Mouse (Mus musculus) forebrain, embryonic 12.5 days (tissue): ENCODE measurements at regions not wholly inside any gene's neighbourhood (a gene's known extent, or its start where the extent isn't known, plus 50 kb on each side); places are given as distances from the start of the nearest gene placed in this dataset.

Experiments used
- ATAC-seq: fragments of 200-750 bp; cut with Nextera tagmentation; 2 replicates; pipeline ENCODE4 v1.8.0; 2017; ENCODE audit warnings: moderate TSS enrichment; ENCODE audit not compliant: low FRiP score
- H3K27ac ChIP-seq: fragments of 300-500 bp; sonication (generic); 2 replicates; pipeline ENCODE4 v1.5.1; 2016; ENCODE audit warnings: mild to moderate bottlenecking
- H3K27me3 ChIP-seq: fragments of 300-500 bp; sonication (generic); 2 replicates; pipeline ENCODE4 v1.6.1; 2016; ENCODE audit warnings: mild to moderate bottlenecking
- H3K36me3 ChIP-seq: fragments of 300-500 bp; sonication (generic); replicated peaks from 2 replicates; pipeline ENCODE4 v1.6.1; 2016; ENCODE audit warnings: mild to moderate bottlenecking
- H3K4me1 ChIP-seq: fragments of 300-500 bp; sonication (generic); 2 replicates; pipeline ENCODE4 v1.6.1; 2016
- H3K4me2 ChIP-seq: fragments of 300-500 bp; sonication (generic); 2 replicates; pipeline ENCODE4 v1.6.1; 2016; ENCODE audit warnings: mild to moderate bottlenecking, moderate library complexity
- H3K4me3 ChIP-seq: fragments of 300-500 bp; sonication (generic); replicated peaks from 2 replicates; pipeline ENCODE4 v1.5.1; 2016; ENCODE audit warnings: mild to moderate bottlenecking
- H3K9ac ChIP-seq: fragments of 300-500 bp; sonication (generic); 2 replicates; pipeline ENCODE4 v1.6.1; 2016; ENCODE audit warnings: mild to moderate bottlenecking
- H3K9me3 ChIP-seq: fragments of 300-500 bp; sonication (generic); 2 replicates; pipeline ENCODE4 v1.6.1; 2016
- WGBS: fragments of 180-500 bp; shearing (Covaris S2); methylation state at CpG from one replicate; pipeline ENCODE4 v1.1.7; 2016; 5-methylcytosine and 5-hydroxymethylcytosine counted together

DNA sequence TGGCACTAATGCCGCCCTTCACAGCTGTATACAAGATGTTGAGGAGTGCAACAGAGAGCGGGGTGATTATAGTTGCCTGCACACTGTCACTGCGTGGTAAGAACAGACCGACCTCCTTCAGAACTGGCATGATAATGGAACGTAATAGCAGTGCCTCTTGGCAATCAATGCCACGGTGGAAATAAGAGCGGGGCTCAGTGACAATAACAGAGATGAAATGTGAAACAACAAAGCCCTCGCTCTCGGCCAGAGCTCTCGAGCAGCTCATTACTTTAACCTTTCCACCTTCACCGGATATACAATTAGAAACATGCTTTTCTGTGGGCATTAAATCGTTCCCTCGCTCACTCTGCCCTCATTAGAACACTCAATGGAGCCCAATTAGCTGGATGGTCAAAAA is 277.7 kb upstream of the Nt5e start:
- Histone ChIP-seq H3K4me3 (no peak overlapping the region), H3K9ac (no peak overlapping the region), H3K27ac (0 out of 2 replicates have a peak overlapping the region, but pooled peaks have one; percentile 9), H3K36me3 (no peaks in the 10 kb centered on the region), H3K27me3 (peaks cover 20% of the 10 kb centered on the region), H3K9me3 (no peaks in the 10 kb centered on the region), H3K4me2 (peak overlapping the region; percentile 32), H3K4me1 (peaks cover 4% of the 10 kb centered on the region; the same call in 1 of the 2 replicates)
- ATAC-seq = peak; percentile 92
- WGBS = 11% methylated on average over 13 of the region's 13 CpGs

DNA sequence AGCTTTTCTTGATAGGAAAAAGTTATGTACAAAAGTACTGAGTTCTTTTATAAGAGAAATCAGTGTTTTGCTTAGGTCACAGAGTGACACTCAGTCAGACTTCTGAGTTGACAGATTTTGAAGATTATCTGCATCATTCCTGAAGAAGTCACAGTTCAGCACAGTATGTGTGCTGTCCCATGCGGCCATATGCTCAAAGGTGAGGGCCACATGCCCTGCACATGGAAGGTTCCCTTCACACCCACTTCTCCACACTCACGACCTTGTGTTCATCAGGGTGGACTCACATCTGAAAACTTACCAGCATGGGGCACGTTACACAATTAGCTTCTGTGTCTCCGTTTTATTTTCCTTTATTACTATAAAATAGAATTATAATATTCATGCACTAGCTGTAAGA is 277.2 kb upstream of the Nt5e start:
- H3K36me3 ChIP-seq = no peaks in the 10 kb centered on the region
- ATAC-seq = peak; percentile 41; the same call in 1 of the 2 replicates
- 73% methylated on average over 4 of the region's 4 CpGs for WGBS
- no peak overlapping the region for H3K4me2 ChIP-seq
- peaks cover 4% of the 10 kb centered on the region; the same call in 1 of the 2 replicates for H3K4me1 ChIP-seq
- no peak overlapping the region for H3K9ac ChIP-seq
- H3K27me3 ChIP-seq = peaks cover 20% of the 10 kb centered on the region
- H3K9me3 ChIP-seq = no peaks in the 10 kb centered on the region
- no peak overlapping the region for H3K27ac ChIP-seq
- no peak overlapping the region for H3K4me3 ChIP-seq

DNA sequence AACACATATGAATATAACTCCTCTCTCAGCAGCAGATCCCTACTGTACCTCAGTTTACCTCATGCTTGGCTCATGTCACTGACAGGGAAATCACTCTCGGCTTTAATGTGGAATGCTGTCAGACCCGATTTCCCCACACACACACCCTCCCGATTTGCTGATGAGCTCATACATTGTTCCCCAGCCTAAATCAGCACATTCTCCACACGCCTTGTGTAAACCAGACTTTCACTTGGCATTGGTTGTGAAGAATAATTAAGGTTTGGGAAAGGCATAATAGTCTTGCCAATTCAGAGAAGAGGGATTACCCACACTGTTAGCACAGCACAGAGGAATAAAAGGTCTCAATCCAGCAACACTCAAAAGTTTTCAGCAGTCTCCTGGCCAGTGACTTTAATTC is 268.4 kb upstream of the Nt5e start:
- WGBS = 32% methylated on average over 4 of the region's 4 CpGs
- H3K4me2 ChIP-seq = no peak overlapping the region
- H3K4me1 ChIP-seq = peaks cover 5% of the 10 kb centered on the region; the same call in 1 of the 2 replicates
- H3K9ac ChIP-seq = no peak overlapping the region
- 0 out of 2 replicates have a peak, but pooled peaks cover 3% of the 10 kb centered on the region for H3K27me3 ChIP-seq
- no peak overlapping the region for H3K4me3 ChIP-seq
- no peaks in the 10 kb centered on the region for H3K36me3 ChIP-seq
- H3K27ac ChIP-seq = no peak overlapping the region
- ATAC-seq = peak; percentile 68; the same call in 1 of the 2 replicates
- no peaks in the 10 kb centered on the region for H3K9me3 ChIP-seq

DNA sequence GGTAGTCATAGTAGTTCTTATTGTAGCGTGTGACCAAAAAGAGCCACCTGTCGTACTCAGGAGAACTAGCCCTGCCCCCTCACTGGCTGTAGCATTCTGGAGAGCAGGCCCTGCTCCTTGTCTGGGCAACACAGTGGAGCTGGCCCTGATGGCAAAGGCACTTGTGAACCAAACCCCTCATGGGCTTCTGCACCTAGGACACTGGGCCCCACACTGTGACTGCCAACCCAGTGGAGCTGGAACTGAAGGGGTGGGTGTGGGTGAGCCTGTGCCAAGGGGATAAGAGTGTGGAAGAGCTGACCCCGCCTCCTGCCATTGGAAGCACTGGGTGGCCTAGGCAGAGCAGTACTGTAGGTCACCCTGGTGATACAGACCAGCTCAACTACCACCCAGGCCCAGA is 268.0 kb upstream of the Nt5e start:
- H3K4me3 ChIP-seq = no peak overlapping the region
- no peak overlapping the region for H3K9ac ChIP-seq
- H3K4me1 ChIP-seq = peaks cover 8% of the 10 kb centered on the region
- no peaks in the 10 kb centered on the region for H3K27me3 ChIP-seq
- no peaks in the 10 kb centered on the region for H3K36me3 ChIP-seq
- peak; percentile 63 for ATAC-seq
- H3K9me3 ChIP-seq = no peaks in the 10 kb centered on the region
- 59% methylated on average over 3 of the region's 3 CpGs for WGBS
- H3K4me2 ChIP-seq = no peak overlapping the region
- H3K27ac ChIP-seq = no peak overlapping the region

DNA sequence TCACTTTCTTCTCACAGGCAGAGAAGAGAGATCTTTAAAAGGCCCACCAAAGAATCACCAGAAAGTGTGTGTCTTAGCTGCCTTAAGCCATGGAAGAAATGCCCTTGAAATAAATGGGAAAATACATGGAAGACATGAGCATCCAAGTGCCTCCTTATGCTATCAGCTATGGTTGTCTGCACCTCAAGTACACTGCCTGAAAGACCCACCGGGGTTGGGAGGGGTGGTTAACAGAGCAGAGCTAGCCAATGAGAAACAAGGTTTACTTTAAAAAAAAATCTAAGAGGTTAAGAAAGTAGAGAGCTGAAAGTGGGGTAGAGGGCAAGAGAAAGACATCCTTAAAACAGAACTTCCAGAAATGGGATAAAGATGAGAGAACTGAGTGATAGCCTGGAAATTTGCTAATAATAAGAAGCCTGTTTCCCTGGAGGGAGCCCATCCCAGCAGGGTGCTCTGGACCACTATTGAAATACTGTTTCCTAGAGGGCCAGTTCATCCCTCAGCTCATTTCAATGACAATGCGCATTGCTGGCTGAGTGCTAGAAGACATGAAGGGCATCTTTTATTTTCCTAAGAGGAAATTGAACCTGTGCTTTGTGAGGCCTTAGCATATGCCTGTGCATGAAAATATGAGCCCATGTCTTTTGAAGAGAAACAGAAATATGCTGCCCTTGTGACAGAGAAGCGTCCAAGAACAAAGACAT is 262.9 kb upstream of the Nt5e start:
- Histone ChIP-seq H3K4me3 (no peak overlapping the region), H3K9me3 (no peaks in the 10 kb centered on the region), H3K4me2 (no peak overlapping the region), H3K36me3 (no peaks in the 10 kb centered on the region), H3K27me3 (no peaks in the 10 kb centered on the region), H3K27ac (no peak overlapping the region), H3K4me1 (peaks cover 20% of the 10 kb centered on the region), H3K9ac (no peak overlapping the region)
- ATAC-seq = peak; percentile 66; the same call in 1 of the 2 replicates
- 13% methylated on average over 3 of the region's 3 CpGs for WGBS

DNA sequence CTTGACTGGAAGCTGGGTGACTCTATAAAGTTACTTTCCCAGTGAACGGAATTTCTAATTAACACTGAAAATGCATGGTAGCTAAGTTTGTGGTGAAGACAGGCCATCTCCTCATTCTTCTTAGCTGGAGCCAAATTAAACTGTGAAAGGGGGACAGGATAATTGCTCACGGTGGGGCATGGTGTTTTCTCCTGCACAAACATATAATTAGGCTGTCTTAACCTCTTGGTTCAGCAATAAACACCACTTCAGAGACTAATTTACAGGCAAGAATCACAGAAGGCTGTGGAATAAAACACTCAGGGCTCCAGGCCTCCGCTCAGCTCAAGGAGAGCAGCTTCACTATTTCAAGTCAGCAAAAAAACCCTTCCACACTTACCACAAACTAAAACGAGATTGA is 261.9 kb upstream of the Nt5e start:
- WGBS = 22% methylated on average over 4 of the region's 4 CpGs
- ATAC-seq = peak; percentile 64; the same call in 1 of the 2 replicates

DNA sequence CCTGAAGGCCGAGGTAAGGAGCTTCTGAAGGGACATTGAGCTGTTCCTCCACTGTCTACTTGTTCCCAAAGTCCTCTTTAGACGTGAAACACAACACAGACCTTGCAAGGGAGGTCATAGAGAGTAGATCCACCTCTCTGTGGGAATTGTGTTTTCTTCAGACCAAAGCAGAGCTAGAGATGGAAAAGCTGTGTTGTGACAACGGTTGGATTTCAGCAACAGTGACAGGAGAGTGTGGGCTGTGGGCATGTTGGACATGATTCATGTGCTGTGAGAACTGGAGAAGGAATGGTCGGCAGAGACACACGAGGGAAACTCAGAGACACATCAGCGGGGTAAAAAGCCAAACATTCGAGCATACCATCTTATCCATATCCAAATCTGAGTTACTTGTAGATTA is 261.2 kb upstream of the Nt5e start:
- ATAC-seq = no peak
- no peak overlapping the region for H3K4me2 ChIP-seq
- 81% methylated on average over 7 of the region's 7 CpGs for WGBS

More for the DNA sequence above, 261.9 kb upstream of the Nt5e start:
- no peak overlapping the region for H3K4me3 ChIP-seq
- 0 out of 2 replicates have a peak overlapping the region, but pooled peaks have one; percentile 0 for H3K27ac ChIP-seq
- H3K9ac ChIP-seq = no peak overlapping the region
- no peak overlapping the region for H3K4me2 ChIP-seq
- no peaks in the 10 kb centered on the region for H3K27me3 ChIP-seq
- H3K4me1 ChIP-seq = peaks cover 18% of the 10 kb centered on the region
- no peaks in the 10 kb centered on the region for H3K9me3 ChIP-seq
- no peaks in the 10 kb centered on the region for H3K36me3 ChIP-seq

DNA sequence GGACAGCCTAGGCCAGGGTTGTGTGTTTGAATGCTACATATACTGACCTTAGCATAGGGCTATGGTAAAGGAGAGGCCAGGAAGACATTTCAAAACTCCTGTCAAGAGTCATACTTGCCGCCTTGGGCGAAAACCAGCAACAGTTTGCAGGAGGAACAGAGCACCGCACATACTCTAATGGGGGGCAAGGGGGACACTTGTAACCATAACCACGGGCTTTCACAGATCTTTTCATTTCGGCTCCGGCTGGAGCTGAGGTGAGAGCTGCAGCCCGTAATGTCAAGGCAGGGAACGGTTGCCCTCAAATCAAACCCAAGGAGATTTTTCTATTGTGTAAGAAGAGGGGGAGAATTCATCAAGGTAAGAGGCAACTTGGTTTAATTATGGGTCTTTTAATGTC is 258.7 kb upstream of the Nt5e start:
- H3K36me3 ChIP-seq = no peaks in the 10 kb centered on the region
- H3K27me3 ChIP-seq = no peaks in the 10 kb centered on the region
- no peaks in the 10 kb centered on the region for H3K9me3 ChIP-seq
- no peak overlapping the region for H3K4me3 ChIP-seq
- H3K9ac ChIP-seq = no peak overlapping the region
- ATAC-seq = no peak
- H3K4me2 ChIP-seq = no peak overlapping the region
- 94% methylated on average over 8 of the region's 8 CpGs for WGBS
- peaks cover 18% of the 10 kb centered on the region for H3K4me1 ChIP-seq
- no peak overlapping the region for H3K27ac ChIP-seq

More for the DNA sequence above, 261.2 kb upstream of the Nt5e start:
- Histone ChIP-seq H3K9ac (no peak overlapping the region), H3K27me3 (no peaks in the 10 kb centered on the region), H3K4me3 (no peak overlapping the region), H3K27ac (no peak overlapping the region), H3K9me3 (no peaks in the 10 kb centered on the region), H3K4me1 (peaks cover 18% of the 10 kb centered on the region), H3K36me3 (no peaks in the 10 kb centered on the region)

DNA sequence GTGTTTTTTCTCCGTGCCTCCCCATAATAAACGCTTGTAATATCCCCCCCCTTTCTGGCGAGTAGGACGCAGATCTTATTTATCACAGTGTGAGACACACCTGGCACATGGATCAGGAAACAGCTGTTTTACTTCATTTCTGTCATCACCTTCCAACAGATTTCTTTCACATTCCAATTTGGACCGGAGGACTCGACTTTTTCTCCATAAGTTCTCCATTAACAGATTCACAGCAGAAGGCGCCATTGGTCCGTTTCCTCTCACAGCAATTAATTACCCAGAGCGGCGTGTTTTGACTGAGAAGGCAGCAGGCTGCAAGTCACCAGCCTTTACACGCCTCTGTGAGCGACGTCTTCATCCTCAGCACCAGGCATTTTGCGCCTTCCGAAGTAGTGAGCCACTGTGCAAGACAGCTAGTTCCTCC is 258.1 kb upstream of the Nt5e start:
- no peak overlapping the region for H3K27ac ChIP-seq
- WGBS = 70% methylated on average over 15 of the region's 15 CpGs
- peaks cover 17% of the 10 kb centered on the region for H3K4me1 ChIP-seq
- H3K9me3 ChIP-seq = no peaks in the 10 kb centered on the region
- H3K4me2 ChIP-seq = no peak overlapping the region
- no peaks in the 10 kb centered on the region for H3K27me3 ChIP-seq
- peak; percentile 37; the same call in 1 of the 2 replicates for ATAC-seq
- no peaks in the 10 kb centered on the region for H3K36me3 ChIP-seq
- H3K4me3 ChIP-seq = no peak overlapping the region
- H3K9ac ChIP-seq = no peak overlapping the region

DNA sequence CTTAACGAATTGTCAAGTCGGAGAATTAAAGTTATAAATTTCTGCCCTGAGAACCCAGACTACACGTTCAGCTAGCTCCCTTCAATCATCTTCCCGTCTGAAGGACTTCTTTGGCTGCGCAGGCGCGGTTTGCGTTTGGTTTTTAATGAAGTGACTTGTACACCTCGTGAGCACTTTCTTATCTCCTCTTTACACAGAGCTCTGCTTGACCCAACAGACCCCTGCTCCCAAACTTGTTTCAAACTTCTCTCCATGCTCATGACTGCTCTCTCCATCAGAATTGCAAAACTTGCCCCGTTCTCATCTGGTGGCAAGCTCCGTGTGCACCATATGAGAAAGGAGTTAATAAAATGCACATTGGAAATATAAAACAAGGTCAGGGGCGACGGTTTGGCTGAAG is 257.2 kb upstream of the Nt5e start:
- Histone ChIP-seq H3K9ac (no peak overlapping the region), H3K9me3 (no peaks in the 10 kb centered on the region), H3K27me3 (no peaks in the 10 kb centered on the region), H3K27ac (no peak overlapping the region), H3K4me3 (no peak overlapping the region), H3K36me3 (no peaks in the 10 kb centered on the region), H3K4me1 (peaks cover 7% of the 10 kb centered on the region; the same call in 1 of the 2 replicates), H3K4me2 (no peak overlapping the region)
- WGBS = 87% methylated on average over 13 of the region's 13 CpGs
- no peak for ATAC-seq

DNA sequence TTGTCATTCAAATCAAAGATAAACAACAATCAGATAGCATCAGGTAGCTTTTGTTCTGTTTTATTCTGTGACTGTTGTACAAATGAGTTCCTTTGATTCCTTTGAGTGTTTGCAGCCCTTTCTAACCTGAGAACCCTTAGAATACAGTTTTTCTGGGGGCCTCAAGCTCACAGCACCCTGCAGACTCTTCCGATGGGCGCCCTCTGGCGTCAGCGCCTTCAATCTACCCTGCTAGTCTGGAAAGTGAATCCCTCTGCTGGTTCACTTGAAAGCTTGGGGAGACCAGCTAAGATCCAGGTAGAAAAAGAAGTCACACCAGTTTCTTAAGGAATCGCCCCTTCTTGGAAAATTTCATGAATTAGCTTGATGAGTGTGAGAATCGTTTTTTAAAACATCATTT is 253.8 kb upstream of the Nt5e start:
- Histone ChIP-seq H3K4me1 (no peaks in the 10 kb centered on the region), H3K4me2 (no peak overlapping the region), H3K9me3 (no peaks in the 10 kb centered on the region), H3K36me3 (no peaks in the 10 kb centered on the region), H3K9ac (no peak overlapping the region), H3K4me3 (no peak overlapping the region), H3K27me3 (no peaks in the 10 kb centered on the region), H3K27ac (no peak overlapping the region)
- ATAC-seq = no peak; the same call in 1 of the 2 replicates
- 18% methylated on average over 6 of the region's 6 CpGs for WGBS

DNA sequence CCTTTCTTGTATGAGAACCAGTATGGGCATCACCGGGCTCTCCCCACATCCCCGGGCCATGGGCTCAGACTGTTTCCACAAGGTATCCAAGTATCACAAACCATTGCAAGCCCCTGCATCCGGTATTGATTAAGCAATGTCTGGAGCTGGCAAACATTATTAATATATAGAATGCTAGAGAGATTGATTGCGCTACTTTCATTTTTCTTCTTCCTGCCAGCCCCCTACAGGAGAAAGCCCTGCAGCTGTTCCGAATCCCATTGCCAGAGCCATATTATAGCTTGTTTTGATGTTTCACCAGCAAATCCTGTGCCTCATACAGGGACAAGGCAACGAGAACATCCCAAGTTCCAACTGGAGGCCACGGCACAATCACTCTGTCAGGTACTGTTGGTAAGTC is 253.4 kb upstream of the Nt5e start:
- Histone ChIP-seq H3K27me3 (no peaks in the 10 kb centered on the region), H3K4me2 (no peak overlapping the region), H3K9me3 (no peaks in the 10 kb centered on the region), H3K36me3 (no peaks in the 10 kb centered on the region), H3K27ac (no peak overlapping the region), H3K9ac (no peak overlapping the region), H3K4me3 (no peak overlapping the region), H3K4me1 (no peaks in the 10 kb centered on the region)
- WGBS = 88% methylated on average over 7 of the region's 7 CpGs
- ATAC-seq = no peak

DNA sequence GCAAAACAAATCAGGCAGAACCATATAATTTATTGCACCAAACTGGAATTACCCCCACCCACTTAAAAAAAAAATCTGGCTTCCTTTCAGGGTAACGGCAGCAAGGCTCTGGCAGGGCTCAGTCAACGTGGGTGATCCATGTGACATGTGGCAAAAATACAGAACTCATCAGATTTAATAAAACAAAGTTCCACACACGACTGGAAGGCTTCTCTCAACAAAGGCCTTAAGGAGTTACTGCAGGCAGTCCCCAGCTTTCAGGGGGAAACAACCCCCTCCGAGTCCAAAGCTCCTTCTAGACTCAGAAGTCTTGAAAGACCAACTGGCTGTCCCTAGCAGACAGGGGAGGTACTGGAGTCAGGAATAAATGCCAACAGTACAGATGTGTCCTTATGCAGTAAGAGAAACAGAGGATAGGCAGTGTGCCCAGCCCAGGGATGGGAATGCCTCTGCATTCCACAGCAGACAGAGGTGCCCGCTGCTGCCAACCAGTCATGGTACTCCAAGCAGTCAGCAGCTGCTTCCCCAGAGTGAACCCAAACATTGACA is 244.0 kb upstream of the Nt5e start:
- H3K4me2 ChIP-seq = no peak overlapping the region
- no peak overlapping the region for H3K4me3 ChIP-seq
- no peaks in the 10 kb centered on the region for H3K4me1 ChIP-seq
- ATAC-seq = no peak
- H3K27ac ChIP-seq = no peak overlapping the region
- 73% methylated on average over 5 of the region's 5 CpGs for WGBS
- H3K9me3 ChIP-seq = no peaks in the 10 kb centered on the region
- H3K9ac ChIP-seq = no peak overlapping the region
- no peaks in the 10 kb centered on the region for H3K27me3 ChIP-seq
- no peaks in the 10 kb centered on the region for H3K36me3 ChIP-seq
